Comparison of ENCODE assay signal across 14 mouse cellular contexts in the genomic region with DNA sequence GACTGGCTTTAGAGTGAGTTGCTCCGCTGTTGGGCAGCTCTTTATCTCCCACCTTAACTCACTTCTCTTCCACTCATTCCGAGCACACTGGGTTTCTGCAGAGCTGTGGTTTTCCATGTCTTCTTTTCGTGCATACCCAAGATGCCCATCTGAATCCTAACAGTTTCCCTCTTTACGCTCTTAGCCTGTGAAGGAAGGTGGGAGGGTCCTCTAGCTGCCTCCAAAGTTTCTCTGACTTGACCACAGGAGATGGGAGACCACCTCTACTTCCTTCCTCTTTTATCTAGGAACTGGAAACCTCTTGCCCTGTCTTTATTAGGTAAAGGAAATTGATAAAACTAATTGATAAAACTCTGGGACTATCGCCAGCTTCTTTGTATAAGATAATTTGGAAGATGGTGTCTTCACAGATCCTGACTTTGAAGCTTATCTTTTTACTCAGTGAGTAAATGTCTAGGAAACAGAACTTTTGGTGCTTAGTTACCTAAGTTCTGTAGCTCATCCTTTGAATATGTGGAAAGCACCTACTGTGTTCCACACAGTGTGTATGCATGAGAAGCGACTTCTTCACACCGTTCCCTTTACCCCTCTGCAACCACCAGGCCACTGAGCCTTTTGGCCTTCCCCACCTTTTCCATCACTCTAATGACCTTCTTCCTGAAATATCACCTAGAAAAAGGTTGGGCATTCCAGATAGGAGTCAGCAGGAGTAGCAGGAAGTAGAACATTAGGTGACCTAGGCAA.
"Had no signal": no experiment of that assay in that cellular context is flagged by ENCODE, and none has a peak within 500 bp of the region (broad histone marks: within the 10 kb centered on the region; RNA-seq: fewer than 3 reads in every experiment).

No protein-coding gene starts in this region.

- H3K36me3 ChIP-seq: kidney, embryonic 15.5 days; liver, embryonic 13.5 days had no signal

- H3K4me3 ChIP-seq: kidney, embryonic 15.5 days; left cerebral cortex, adult 2 months; liver, embryonic 13.5 days; megakaryocyte, embryonic 14.5 days had no signal

- H3K9me3 ChIP-seq: kidney, embryonic 15.5 days; liver, embryonic 13.5 days; megakaryocyte, embryonic 14.5 days had no signal

- H3K4me1 ChIP-seq: liver, embryonic 13.5 days; megakaryocyte, embryonic 14.5 days had no signal

- H3K4me2 ChIP-seq: kidney, embryonic 15.5 days; liver, embryonic 13.5 days; midbrain, embryonic 11.5 days had no signal

- DNase-seq: kidney, postnatal 10 days; kidney, postnatal 36 days; layer of hippocampus, postnatal 36 days; liver, embryonic 13.5 days; lung, adult 2 months; lung, postnatal 14 days; lung, postnatal 4 days; midbrain, embryonic 14.5 days; thymus, adult 18-20 months; thymus, postnatal 36 days had no signal

- H3K27me3 ChIP-seq: kidney, embryonic 15.5 days; liver, embryonic 13.5 days; megakaryocyte, embryonic 14.5 days had no signal

- H3K27ac ChIP-seq: kidney, embryonic 15.5 days; left cerebral cortex, adult 2 months; liver, embryonic 13.5 days had no signal

- H3K9ac ChIP-seq: kidney, embryonic 15.5 days; liver, embryonic 13.5 days had no signal
